Mouse (Mus musculus) c-Kit-positive CD71-positive TER-119-negative erythroid progenitor cells, embryonic 14.5 days (primary cell): Measurements from ENCODE around the gene Frmd4a.

ENCODE experiments used
- DNase-seq: peaks from one replicate; pipeline ENCODE4 v3.0.0-alpha.2; 2013; ENCODE audit warnings: low read depth

The Frmd4a gene

DNA sequence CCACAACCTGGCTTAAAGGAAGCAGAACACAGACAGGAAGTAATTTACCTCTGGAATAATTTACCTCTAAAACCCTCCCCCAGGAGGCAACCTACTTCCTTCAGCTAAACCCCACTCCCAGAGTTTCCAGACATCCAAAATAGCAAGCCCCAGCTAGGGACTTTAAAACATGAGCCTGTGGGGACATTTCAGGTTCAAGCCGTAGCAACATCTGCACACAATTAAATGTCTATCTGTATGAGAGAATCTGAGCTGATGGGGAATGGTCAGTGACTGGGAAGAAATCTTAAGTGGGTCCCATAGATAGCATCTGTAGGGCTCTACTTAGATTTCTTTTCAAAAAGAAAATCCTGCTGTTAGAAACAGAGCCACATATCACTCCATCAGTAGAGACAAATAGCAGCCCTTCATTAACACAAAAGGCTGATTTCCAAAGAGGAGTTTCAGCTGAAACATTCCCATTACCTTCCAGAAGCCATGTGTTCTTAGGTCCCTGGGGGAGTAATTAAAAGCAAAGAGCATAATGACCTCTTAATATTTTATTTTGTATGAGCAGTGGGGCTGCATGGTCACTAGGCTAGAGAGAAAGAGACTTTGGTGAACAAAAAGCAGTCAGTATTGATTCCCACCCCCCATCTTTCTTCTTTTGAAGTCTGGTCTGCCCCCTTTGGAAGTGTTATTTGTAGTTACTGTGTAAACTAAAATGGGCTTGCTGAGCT lies 505.4 kb downstream of the Frmd4a start:
- no peak for DNase-seq

DNA sequence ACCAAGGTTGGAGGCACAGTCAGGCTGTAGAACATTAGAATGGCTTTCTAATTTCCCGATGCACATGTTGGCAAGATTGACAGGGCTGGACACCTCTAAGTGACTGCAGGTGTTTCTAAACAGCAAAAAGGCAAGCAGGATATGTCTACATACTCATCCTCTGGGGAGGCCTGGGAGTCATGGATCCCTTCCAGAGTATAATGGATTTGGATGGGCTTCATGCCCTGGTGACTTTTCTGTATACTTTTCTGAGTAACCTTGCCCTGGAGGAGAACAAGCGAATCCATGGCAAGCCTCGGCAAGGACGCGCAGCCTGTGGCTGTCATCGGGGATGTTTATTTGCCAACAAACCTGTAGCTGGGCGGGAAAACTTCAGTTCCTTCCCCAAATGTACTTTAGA lies 509.6 kb downstream of the Frmd4a start:
- DNase-seq: no peak

DNA sequence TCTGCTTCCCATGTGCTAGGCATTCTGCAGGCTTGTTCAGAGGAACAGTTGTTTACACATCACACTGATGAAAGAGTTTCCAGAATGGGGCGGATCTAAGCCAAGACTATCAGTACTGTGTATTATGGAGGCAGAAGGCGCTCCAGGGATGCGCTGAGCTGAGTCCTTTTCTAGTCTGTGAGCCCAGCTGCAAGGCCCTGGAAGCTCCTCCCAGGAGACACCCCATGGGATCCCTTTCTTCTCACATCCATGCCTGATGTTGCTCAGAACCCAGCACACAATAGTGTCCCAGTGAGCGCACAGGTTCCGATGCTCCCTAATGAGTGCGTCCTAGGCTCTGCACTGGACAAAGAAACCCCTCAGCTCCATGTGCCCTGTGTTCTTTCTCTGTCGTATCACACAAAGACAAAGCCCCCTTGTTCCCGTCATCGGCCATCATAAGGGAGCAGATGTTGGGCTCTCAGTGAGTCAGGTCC lies 511.8 kb downstream of the Frmd4a start:
- DNase-seq: no peak

GRCm38 (mm10) chr2:4531533-4532197 lies 514.1 kb downstream of the Frmd4a start:
- no peak for DNase-seq

GRCm38 (mm10) chr2:4532198-4532568 lies 514.7 kb downstream of the Frmd4a start:
- DNase-seq: no peak

GRCm38 (mm10) chr2:4532945-4533344 lies 515.4 kb downstream of the Frmd4a start:
- no peak for DNase-seq

DNA sequence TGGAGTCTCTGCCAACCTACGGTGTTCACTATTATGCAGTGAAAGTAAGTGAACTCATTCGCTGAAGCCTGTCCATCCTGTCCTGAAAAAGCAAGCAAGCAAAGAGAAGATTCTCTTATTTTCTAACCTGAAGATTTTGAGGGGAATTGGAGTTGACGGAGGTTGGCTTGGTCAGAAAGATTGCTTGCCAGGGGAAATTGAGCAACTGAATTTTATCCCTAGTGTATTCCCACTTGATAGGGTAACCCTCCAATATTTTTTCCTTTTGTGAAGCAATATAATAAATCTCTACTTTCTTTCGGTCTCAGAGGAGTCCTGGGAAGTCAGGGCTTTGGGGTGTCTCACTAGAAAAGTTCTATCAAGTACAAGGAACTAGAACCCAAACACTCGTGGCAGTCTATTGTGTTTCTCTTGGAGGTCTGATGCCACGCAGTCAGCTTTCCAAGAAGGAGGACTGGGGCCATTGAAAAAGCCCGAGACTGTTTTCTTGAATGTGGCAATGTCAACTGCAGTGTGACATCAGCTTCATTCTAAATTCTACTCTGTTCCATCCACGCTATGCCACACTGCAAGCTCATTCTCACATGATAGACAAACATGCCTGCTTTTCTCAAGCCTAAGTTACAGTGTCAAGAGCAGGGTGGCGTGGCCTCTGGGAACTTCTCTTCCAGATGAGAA lies 517.8 kb downstream of the Frmd4a start:
- DNase-seq: no peak

GRCm38 (mm10) chr2:4541330-4541729 lies 523.8 kb downstream of the Frmd4a start:
- DNase-seq: no peak

DNA sequence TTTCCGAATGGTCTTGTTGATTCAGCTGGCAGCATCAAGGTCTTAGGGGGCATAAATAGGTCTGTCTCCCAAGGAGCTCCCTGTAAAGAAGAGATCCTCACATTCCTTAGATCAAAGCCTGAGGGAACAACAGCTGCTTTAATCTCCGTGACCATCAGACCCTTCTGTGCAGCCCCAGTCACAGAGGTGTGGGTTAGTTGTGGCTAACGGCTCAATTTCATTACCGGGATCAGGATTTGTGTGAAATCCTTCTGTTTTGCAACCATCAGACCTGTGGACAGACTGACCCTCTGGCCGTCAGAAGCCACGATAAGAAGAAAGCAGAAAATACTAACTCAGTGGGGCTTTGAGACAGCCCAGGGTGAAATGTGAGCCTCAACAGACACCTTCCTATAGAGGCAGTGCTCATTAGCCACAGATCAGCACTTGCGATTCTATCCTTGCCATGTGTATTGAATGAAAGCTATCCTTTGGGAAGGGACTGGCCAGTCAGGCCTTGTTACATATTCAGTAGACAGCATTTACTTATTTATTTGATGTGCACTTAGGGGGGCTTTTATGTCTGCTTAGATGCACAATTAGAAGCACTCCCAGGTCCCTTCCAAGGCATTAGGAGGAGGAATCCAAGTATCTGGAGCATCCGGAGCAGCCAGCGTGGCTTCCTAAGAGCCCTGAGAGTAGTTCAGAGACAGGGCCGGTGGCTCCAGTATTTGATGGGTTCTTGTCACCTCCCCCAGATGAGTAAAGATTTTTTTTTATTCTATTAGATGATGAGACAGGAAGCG lies 524.5 kb downstream of the Frmd4a start:
- no peak for DNase-seq

DNA sequence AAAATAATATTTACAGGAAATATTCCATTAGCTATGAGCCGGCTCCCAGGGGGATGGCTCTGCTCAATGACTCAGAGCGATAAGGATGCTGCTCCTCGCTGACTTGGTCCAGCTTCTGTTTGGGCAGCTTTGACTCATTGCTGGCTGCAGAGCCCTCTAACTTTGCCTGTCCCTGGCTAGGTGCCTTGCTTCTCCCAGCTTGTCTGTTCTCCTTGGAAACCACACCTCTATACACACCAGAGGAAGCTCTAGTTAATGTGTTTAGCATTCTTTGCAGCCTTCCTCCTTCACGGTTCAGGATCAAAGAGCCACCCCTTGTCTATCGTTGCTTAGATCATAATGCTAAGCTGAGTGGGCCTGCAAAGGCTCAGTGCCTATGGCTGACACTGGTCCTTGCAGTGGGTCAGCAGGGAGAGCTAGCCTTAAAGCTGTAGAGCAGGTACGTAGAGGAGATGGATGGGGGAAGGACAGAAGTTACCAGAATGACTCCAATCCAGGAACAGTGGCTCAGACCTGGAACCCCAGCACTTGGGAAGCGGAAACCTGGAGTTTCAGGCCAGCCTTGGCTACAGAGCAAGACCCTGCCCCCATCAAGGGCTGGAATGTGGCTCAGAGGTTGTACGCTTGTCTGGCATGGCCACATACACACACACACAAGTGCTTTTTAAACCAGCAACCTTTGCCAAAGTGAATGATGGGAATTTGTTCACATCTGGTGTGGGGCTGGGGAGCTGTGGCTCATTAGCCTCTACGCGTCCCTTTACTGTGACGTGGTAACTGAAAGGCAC lies 525.3 kb downstream of the Frmd4a start:
- no peak for DNase-seq

- DNase-seq: no peak
Observed at GRCm38 (mm10) chr2:4543417-4543775, 525.9 kb downstream of the Frmd4a start.

- no peak for DNase-seq
Observed at GRCm38 (mm10) chr2:4544360-4544759, 526.8 kb downstream of the Frmd4a start.

GRCm38 (mm10) chr2:4545261-4545660 lies 527.7 kb downstream of the Frmd4a start:
- DNase-seq: no peak

GRCm38 (mm10) chr2:4547003-4547662 lies 529.6 kb downstream of the Frmd4a start:
- DNase-seq: no peak

DNA sequence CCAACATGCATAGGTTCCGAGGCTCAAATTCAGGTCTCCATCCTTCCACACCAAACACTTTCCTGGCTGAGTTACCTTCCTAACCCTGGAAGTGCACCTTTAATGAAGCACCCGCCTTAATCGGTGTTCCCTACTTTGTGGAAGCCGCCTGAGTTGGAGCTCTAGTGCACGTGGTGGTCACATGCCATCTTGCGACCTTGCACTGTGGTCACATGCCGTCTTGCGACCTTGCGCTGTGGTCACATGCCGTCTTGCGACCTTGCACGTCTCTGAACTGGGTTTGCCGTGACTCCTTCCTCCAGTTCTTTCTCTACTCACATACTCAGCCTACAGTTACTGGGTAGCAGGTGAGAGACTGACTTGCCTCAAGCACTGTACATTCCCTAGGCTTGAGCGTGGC lies 531.8 kb downstream of the Frmd4a start:
- no peak for DNase-seq

DNA sequence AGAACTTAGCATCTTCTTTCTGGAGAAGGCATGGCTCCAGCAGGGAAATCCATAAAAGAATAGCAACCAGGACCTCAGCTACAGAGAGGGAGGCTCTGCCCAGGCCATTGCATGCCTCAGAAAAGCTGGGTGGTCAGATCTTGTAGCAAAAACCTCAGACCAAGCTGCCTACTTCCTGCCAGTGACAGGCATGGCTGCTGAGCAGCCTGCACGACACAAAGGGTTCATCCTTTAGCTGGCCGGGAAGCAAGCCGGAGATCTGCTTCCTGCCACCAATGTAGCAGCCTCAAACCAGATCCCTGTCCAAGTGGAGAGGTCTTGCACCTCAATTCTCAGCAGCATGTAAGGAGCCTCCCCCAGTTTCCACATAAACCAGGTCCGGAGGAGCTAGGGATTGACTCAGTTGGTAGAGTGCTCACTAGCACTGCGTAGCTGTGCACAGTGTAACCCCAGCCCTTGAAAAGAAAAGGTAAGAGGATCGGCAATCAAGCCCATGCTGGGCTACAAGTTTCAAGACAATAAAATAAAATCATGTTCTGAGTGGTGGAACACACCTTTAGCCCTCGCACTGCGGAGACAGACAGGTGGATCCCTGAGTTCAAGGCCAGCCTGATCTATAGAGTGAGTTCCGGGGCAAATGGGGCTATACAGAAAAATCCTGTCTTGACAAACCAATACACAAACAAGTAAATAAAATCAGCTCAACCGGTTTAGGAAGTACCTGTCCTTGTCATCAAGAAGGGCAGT lies 532.7 kb downstream of the Frmd4a start:
- DNase-seq: no peak

DNA sequence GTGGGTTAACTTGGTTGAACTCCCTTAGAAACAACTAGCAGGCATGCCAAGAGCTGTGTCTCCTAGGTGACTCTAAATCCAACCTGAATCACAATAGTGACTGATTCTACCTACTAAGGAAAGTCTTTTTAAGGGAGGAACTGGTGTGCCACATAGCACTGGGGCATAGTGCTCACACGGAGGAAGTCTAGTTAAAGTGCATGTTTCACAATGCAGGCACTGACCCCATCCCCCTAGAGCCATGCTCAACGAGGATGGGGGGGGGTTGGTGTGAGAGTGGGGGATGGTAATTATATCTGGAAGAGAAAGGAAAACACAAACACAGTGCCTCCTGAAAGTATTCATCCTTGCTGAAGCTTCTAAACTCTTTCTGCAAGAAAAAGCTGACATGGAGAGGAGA lies 533.9 kb downstream of the Frmd4a start:
- no peak for DNase-seq

- DNase-seq: no peak
Observed at GRCm38 (mm10) chr2:4551866-4552265, 534.3 kb downstream of the Frmd4a start.

- no peak for DNase-seq
Observed at GRCm38 (mm10) chr2:4552486-4552885, 535.0 kb downstream of the Frmd4a start.

DNA sequence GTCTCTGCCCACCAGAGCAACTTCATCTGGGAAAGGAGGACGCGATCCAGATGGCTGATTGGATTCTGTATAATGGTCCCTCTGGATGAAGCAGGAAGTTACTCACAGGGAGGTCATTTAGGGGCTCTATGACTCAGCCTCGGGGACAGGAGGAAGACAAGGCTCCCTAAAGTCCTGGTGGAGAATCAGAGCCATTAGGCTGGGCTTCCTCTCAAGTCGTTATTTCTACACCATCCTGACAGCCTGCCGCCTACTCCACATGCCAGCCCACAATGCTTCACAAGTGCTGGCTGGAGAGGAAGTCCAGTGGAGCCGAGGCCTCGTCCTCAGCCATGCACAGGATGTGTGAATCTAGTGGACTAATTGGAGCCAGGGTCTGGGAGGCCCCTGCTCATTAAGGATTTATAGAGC lies 537.7 kb downstream of the Frmd4a start:
- DNase-seq: no peak
